Mouse (Mus musculus) myocyte (in vitro differentiated cells): ENCODE measurements at regions not wholly inside any gene's neighbourhood (a gene's known extent, or its start where the extent isn't known, plus 50 kb on each side); places are given as distances from the start of the nearest gene placed in this dataset.

Experiments used
- CEBPB ChIP-seq: IDR thresholded peaks from 2 replicates; pipeline ENCODE4 v1.6.1; 2011; ENCODE audit warnings: mild to moderate bottlenecking, moderate library complexity; ENCODE audit not compliant: poor library complexity, insufficient read depth, severe bottlenecking
- E2F4 ChIP-seq: IDR thresholded peaks from one replicate; pipeline ENCODE4 v1.6.1; 2011; ENCODE audit warnings: mild to moderate bottlenecking, control low read depth, moderate library complexity; ENCODE audit not compliant: insufficient read depth
- MAX ChIP-seq: IDR thresholded peaks from one replicate; pipeline ENCODE4 v1.6.1; 2011; ENCODE audit warnings: low read depth, mild to moderate bottlenecking, control low read depth
- POLR2A ChIP-seq: IDR thresholded peaks from one replicate; pipeline ENCODE4 v1.6.1; 2011; ENCODE audit warnings: low read depth, mild to moderate bottlenecking, control low read depth, moderate library complexity; ENCODE audit not compliant: insufficient read length
- TCF3 ChIP-seq: IDR thresholded peaks from one replicate; pipeline ENCODE4 v1.6.1; 2011; ENCODE audit warnings: low read depth, control low read depth; ENCODE audit not compliant: insufficient read length

DNA sequence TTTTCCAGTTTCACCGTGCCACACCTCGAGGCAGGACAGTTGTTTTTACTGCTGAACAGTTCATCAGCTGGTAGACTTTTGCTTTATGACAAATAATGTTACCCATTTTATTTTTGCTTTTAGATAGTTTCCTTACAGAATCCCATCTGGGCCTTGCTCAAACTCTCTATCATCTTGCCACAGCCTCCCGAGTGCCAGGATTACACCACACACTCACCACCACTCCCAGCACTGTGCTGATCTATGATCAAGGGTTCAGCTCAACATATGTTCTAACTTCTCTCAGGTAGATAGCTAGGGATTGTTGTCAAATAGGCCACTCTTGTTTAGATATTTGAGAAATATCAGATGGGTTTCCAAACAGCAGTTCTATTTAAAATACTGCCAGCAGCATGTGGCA is 160.5 kb upstream of the Six2 start:
- TF ChIP-seq POLR2A (no peak), E2F4 (no peak), MAX (no peak), TCF3 (no peak), CEBPB (no peak)
